Mouse (Mus musculus) E14TG2a.4 (cell line): Measurements from ENCODE around the gene Ccnk.
A peak's percentile ranks its signal among the peaks of the same experiment; 100 is the strongest.

ENCODE experiments used
- H3K27me3 ChIP-seq: 2 replicates; pipeline ENCODE4 v1.6.1; 2014; ENCODE audit warnings: low read length, control low read depth; ENCODE audit not compliant: insufficient read depth
- H3K36me3 ChIP-seq: 2 replicates; pipeline ENCODE4 v1.6.1; 2014; ENCODE audit warnings: low read length, control low read depth; ENCODE audit not compliant: insufficient read depth
- H3K4me1 ChIP-seq: replicated peaks from 2 replicates; pipeline ENCODE4 v1.6.1; 2014; ENCODE audit warnings: low read depth, low read length, control low read depth
- H3K4me3 ChIP-seq: replicated peaks from 2 replicates; pipeline ENCODE4 v1.5.1; 2014; ENCODE audit warnings: mild to moderate bottlenecking, low read length
- H3K9me3 ChIP-seq: 2 replicates; pipeline ENCODE4 v1.6.1; 2014; ENCODE audit warnings: low read length, control low read depth
- CTCF ChIP-seq: conservative IDR thresholded peaks from 2 replicates; pipeline ENCODE4 v1.5.1; 2014; ENCODE audit warnings: low read length
- NANOG ChIP-seq: IDR thresholded peaks from 2 replicates; pipeline ENCODE4 v1.6.1; 2014; ENCODE audit warnings: borderline replicate concordance, low read length, mixed read lengths
- POU5F1 ChIP-seq: IDR thresholded peaks from 2 replicates; pipeline ENCODE4 v1.6.1; 2014; ENCODE audit warnings: low read length, borderline replicate concordance

The Ccnk gene

DNA sequence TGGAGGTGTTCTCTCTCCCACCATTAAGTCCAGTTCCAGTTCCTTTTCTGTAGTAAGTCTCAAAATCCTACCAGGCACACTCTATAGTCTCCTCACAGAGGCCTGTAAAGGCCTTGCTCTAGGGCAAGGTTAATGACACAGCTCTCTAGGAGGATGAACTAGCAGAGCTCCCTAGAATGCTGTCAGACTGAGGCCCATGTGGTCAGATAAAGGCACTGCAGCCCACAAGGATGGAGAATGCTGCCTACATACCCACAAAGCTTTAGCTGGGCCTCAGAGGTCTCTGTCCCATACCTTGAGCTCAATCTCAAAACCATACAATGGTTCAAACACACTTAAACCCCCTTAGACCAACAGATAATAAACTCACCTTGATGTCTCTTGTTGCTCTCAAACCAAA is 19.5 kb upstream of the Ccnk start:
- no peak for TF ChIP-seq POU5F1
- TF ChIP-seq NANOG: no peak
- 0 out of 2 replicates have a peak, but pooled peaks have one; percentile 15 for TF ChIP-seq CTCF
- no peaks in the 10 kb centered on the region for H3K27me3 ChIP-seq

DNA sequence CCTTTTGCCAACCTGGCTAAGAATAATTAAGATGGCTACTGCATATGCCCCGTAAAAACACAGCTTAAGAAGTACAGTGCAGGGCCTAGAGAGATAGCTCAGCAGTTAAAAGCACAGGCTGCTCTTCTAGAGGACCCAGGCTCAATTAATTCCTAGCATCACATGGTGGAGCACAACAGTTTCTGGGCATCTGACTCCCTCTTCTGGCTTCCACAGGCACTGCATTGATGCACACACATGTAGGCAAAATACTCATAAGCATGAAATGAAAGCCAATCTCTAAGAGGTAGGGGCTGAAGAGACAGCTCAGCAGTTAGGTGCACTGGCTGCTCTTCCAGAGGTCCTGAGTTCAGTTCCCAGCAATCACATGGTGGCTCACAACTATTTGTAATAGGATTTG is 17.3 kb upstream of the Ccnk start:
- peak; percentile 58 for TF ChIP-seq CTCF
- no peak for TF ChIP-seq POU5F1
- TF ChIP-seq NANOG: no peak

More for the DNA sequence above, 19.5 kb upstream of the Ccnk start:
- Histone ChIP-seq H3K9me3 (no peaks in the 10 kb centered on the region), H3K4me1 (no peaks in the 10 kb centered on the region), H3K36me3 (peaks cover 89% of the 10 kb centered on the region), H3K4me3 (no peak overlapping the region)

DNA sequence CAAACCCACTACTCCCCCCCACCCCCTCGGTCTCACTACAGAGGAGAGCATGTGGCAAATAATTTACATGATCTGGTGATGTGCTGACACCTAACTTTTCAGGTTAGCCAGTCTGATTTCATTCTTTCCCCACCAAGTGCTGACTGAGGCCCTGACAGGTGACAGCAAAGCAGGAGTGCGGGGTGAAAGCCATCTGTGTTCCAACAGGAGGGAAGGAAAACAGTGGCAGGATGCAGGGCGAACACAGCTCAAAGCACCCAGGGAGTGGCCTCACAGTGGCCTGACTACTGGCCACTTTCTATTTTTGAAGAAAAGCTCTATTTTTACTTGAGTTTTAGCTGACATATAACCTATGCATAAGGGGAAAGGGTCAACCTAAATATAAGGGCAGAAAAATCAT is 15.7 kb upstream of the Ccnk start:
- Histone ChIP-seq H3K36me3 (peaks cover 54% of the 10 kb centered on the region), H3K27me3 (no peaks in the 10 kb centered on the region), H3K4me1 (no peaks in the 10 kb centered on the region), H3K4me3 (no peak overlapping the region), H3K9me3 (no peaks in the 10 kb centered on the region)
- TF ChIP-seq NANOG (no peak), POU5F1 (no peak), CTCF (no peak)

More for the DNA sequence above, 17.3 kb upstream of the Ccnk start:
- Histone ChIP-seq H3K27me3 (no peaks in the 10 kb centered on the region), H3K4me3 (no peak overlapping the region), H3K9me3 (no peaks in the 10 kb centered on the region), H3K4me1 (no peaks in the 10 kb centered on the region), H3K36me3 (peaks cover 71% of the 10 kb centered on the region)

DNA sequence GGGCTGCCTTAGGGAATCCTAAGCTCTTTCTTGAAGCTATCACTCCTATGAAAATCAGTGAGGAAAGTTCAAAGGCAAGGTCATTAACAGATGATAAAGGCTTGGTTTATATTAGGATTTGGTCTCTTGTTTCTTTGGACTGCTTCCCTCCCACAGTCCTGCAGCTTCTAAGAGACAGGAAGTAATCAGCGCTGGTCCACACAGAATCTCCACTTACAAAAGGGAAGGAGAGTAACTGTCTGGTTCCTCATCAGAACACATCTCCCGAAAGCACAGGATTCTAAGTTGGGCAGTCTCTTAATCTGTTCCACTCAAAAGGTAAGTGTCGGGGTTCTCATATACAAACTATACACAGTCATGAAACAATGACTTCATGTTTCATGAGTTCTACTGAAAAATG is 10.5 kb upstream of the Ccnk start:
- no peak overlapping the region for H3K4me3 ChIP-seq
- no peaks in the 10 kb centered on the region for H3K4me1 ChIP-seq
- peaks cover 6% of the 10 kb centered on the region for H3K36me3 ChIP-seq
- no peaks in the 10 kb centered on the region for H3K9me3 ChIP-seq
- no peaks in the 10 kb centered on the region for H3K27me3 ChIP-seq
- no peak for TF ChIP-seq NANOG
- no peak for TF ChIP-seq POU5F1
- TF ChIP-seq CTCF: no peak

DNA sequence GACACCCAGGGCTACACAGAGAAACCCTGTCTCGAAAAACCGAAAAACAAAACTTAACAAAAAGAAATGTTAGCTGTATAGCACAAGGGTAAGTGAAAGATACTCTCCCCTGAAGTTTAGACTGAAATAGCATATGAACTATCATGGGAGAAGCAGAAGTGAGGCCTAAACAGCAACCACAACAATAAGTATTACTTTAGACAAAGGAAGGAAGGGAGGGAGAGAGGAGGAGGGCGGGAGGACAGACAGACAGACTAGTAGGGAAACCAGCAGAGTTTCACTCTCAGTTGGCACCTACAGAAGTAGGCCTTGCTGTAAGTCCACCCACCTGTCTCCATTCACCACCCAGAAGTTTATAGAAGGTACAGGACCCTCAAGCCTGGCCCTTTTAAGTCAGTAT is 8.9 kb upstream of the Ccnk start:
- H3K27me3 ChIP-seq: no peaks in the 10 kb centered on the region
- H3K36me3 ChIP-seq: no peaks in the 10 kb centered on the region
- H3K9me3 ChIP-seq: no peaks in the 10 kb centered on the region
- no peak for TF ChIP-seq POU5F1
- no peak for TF ChIP-seq NANOG
- no peak for TF ChIP-seq CTCF
- H3K4me3 ChIP-seq: no peak overlapping the region
- H3K4me1 ChIP-seq: no peaks in the 10 kb centered on the region

DNA sequence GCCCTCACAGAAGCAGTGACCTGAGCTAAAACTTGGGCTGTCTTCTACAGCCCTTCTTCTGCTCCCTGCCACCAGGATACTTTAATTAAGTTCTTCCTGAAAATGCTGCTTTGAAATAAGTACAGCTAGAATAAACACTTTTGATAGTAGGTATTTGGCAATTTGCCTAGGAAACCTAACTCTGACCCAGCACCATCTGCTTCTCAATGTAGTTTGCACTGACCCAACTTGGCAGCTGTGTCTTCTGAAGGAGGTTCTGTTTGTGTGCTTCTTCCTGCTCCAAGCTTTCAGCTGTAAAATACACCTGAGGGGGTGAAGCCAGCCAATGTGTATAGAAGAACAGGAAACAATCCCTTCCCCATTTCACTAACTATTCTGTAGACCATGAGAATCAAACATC is 8.0 kb upstream of the Ccnk start:
- Histone ChIP-seq H3K4me1 (0 out of 2 replicates have a peak, but pooled peaks cover 2% of the 10 kb centered on the region), H3K27me3 (no peaks in the 10 kb centered on the region), H3K4me3 (no peak overlapping the region), H3K36me3 (no peaks in the 10 kb centered on the region), H3K9me3 (no peaks in the 10 kb centered on the region)
- TF ChIP-seq POU5F1 (no peak), CTCF (no peak), NANOG (no peak)

DNA sequence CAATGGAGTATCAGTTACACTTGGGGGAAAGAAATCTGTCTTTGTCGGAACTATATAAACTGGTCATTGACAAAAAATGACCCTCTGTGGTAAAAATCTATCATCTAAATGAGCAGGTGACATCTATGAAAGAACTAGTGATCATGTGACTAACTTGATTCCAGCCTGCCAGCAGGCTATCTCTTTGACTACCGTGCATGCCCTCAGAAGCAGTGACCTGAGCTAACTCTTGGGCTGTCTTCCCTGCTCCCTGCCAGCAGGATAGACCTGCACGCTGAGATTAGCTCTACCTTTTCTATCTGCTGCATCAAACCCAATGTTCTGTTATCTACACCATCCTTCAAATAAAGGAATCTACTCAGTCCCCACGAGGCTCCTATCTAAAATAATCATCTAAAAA is 6.7 kb upstream of the Ccnk start:
- no peaks in the 10 kb centered on the region for H3K9me3 ChIP-seq

DNA sequence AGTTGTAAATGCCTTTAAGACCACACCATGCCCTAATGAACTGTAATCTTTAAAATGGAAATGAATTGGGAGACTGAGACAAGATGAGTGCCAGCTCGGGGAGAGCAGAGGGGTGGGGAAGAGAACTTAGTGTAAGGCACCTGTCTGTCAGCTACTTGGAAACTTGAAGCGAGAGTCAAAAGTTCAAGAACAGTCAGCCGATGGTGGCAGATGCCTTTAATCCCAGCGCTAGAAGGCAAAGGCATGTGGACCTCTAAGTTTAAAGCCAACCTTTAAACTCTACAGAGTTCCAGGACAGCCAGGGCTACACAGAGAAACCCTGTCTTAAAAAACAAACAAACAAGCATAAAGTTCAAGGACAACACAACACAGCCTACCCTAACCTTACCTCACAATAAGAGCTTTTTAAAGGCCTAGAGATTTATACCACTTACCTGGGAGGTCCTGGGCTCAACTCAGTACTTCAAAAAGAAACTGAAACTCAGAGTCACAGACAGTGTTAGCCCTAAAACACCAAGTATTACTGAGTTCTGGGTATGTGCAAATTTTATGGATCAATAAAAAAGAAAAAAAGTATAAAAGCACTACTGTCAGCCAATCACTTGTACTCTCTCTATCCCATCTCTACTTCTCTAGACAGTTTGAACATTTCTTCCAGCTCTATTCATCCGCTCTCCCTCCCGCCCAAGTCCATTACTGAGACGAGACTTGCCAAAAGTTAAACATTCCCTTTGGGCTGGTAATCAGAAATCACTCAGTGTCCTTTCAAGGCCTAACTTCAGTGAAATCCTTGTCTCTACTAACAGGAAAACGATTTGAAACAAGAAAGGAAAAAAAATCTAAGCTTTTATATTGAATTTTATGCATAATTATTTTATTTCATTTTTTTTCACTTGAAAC is 4.5 kb upstream of the Ccnk start:
- H3K27me3 ChIP-seq: no peaks in the 10 kb centered on the region
- no peak overlapping the region for H3K4me3 ChIP-seq
- no peaks in the 10 kb centered on the region for H3K9me3 ChIP-seq
- H3K36me3 ChIP-seq: 0 out of 2 replicates have a peak, but pooled peaks cover 4% of the 10 kb centered on the region
- H3K4me1 ChIP-seq: peaks cover 18% of the 10 kb centered on the region
- TF ChIP-seq CTCF (no peak), POU5F1 (no peak), NANOG (no peak)

More for the DNA sequence above, 6.7 kb upstream of the Ccnk start:
- no peak overlapping the region for H3K4me3 ChIP-seq
- H3K36me3 ChIP-seq: 0 out of 2 replicates have a peak, but pooled peaks cover 4% of the 10 kb centered on the region
- H3K4me1 ChIP-seq: peaks cover 12% of the 10 kb centered on the region
- TF ChIP-seq NANOG: no peak
- TF ChIP-seq CTCF: no peak
- TF ChIP-seq POU5F1: no peak
- H3K27me3 ChIP-seq: no peaks in the 10 kb centered on the region
